Mouse (Mus musculus) limb, embryonic 13.5 days (tissue): ENCODE measurements around the gene Kirrel3. TPM values are rescaled to one million over a fixed set of nuclear protein-coding genes. Genes with fewer than 3 reads are reported as not detected.

ENCODE experiments used
- ATAC-seq: fragments of 200-750 bp; cut with Nextera tagmentation; 2 replicates; pipeline ENCODE4 v1.8.0; 2017; ENCODE audit warnings: low read depth, moderate number of reproducible peaks, moderate TSS enrichment; ENCODE audit not compliant: low FRiP score
- H3K27ac ChIP-seq: fragments of 300-500 bp; sonication (generic); 2 replicates; pipeline ENCODE4 v1.5.1; 2015; ENCODE audit warnings: inconsistent platforms, mild to moderate bottlenecking, moderate library complexity
- H3K27me3 ChIP-seq: fragments of 300-500 bp; sonication (generic); 2 replicates; pipeline ENCODE4 v1.6.1; 2015; ENCODE audit warnings: mild to moderate bottlenecking, inconsistent platforms
- H3K36me3 ChIP-seq: fragments of 300-500 bp; sonication (generic); 2 replicates; pipeline ENCODE4 v1.6.1; 2015; ENCODE audit warnings: inconsistent platforms, mild to moderate bottlenecking, moderate library complexity
- H3K4me1 ChIP-seq: fragments of 300-500 bp; sonication (generic); 2 replicates; pipeline ENCODE4 v1.6.1; 2015; ENCODE audit warnings: inconsistent platforms
- H3K4me2 ChIP-seq: fragments of 300-500 bp; sonication (generic); replicated peaks from 2 replicates; pipeline ENCODE4 v1.6.1; 2015; ENCODE audit warnings: inconsistent platforms, mild to moderate bottlenecking, moderate library complexity
- H3K4me3 ChIP-seq: fragments of 300-500 bp; sonication (generic); 2 replicates; pipeline ENCODE4 v1.5.1; 2015; ENCODE audit warnings: moderate library complexity, mild to moderate bottlenecking, inconsistent platforms
- H3K9ac ChIP-seq: fragments of 300-500 bp; sonication (generic); 2 replicates; pipeline ENCODE4 v1.6.1; 2015; ENCODE audit warnings: mild to moderate bottlenecking, inconsistent platforms
- H3K9me3 ChIP-seq: fragments of 300-500 bp; sonication (generic); 2 replicates; pipeline ENCODE4 v1.6.1; 2016; ENCODE audit warnings: inconsistent platforms
- WGBS: fragments of 180-500 bp; shearing (Covaris S2); methylation state at CpG from one replicate; pipeline ENCODE4 v1.1.7; 2015; 5-methylcytosine and 5-hydroxymethylcytosine counted together
- polyA plus RNA-seq: library from polyadenylated mRNA; unstranded; fragments of >200 nt; fragmentation: Nextera tagmentation; extraction: Ambion mirVana; gene quantifications from 2 replicates; pipeline ENCODE4 v1.2.1, GENCODE M21; 2015

The Kirrel3 gene
- polyA plus RNA-seq, 1 experiment from 2014 or later: 20.8 TPM

DNA sequence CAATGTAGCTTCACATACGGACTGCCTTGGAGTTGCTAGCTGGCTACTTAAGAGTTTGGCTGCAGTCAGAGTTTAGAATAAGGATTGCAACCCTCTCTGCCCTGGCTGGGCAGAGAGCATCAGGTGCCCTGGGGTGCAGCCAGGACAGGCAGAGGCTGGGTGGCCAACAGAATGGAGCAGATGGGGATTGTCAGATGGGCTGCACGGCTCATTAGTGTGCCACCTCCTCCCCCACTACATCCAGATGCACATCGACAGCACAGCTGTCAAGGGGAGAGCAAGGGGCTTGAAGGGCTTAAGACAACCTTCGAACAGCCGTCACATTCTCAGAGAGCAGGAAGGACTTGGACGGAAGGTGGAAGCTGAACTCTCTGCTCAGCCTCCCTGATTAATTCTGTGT is 177.7 kb downstream of the Kirrel3 start:
- 0 out of 2 replicates have a peak, but pooled peaks have one; percentile 36 for ATAC-seq
- Histone ChIP-seq H3K9ac (no peak overlapping the region), H3K9me3 (no peaks in the 10 kb centered on the region), H3K36me3 (no peaks in the 10 kb centered on the region), H3K27ac (no peak overlapping the region), H3K4me1 (no peaks in the 10 kb centered on the region), H3K27me3 (no peaks in the 10 kb centered on the region), H3K4me2 (no peak overlapping the region), H3K4me3 (no peak overlapping the region)
- WGBS: 39% methylated on average over 6 of the region's 6 CpGs

GRCm38 (mm10) chr9:34665361-34666129 is 179.9 kb downstream of the Kirrel3 start:
- Histone ChIP-seq H3K4me2 (no peak overlapping the region), H3K27me3 (no peaks in the 10 kb centered on the region), H3K9me3 (no peaks in the 10 kb centered on the region), H3K9ac (no peak overlapping the region), H3K4me1 (no peaks in the 10 kb centered on the region), H3K27ac (no peak overlapping the region), H3K36me3 (no peaks in the 10 kb centered on the region), H3K4me3 (no peak overlapping the region)
- WGBS: 70% methylated on average over 15 of the region's 15 CpGs
- no peak for ATAC-seq

GRCm38 (mm10) chr9:34667182-34667581 is 181.5 kb downstream of the Kirrel3 start:
- H3K9me3 ChIP-seq: no peaks in the 10 kb centered on the region
- WGBS: 81% methylated on average over 1 of the region's 1 CpGs
- ATAC-seq: no peak
- no peaks in the 10 kb centered on the region for H3K27me3 ChIP-seq
- H3K9ac ChIP-seq: no peak overlapping the region
- H3K36me3 ChIP-seq: no peaks in the 10 kb centered on the region
- no peaks in the 10 kb centered on the region for H3K4me1 ChIP-seq
- H3K4me3 ChIP-seq: no peak overlapping the region
- no peak overlapping the region for H3K4me2 ChIP-seq
- H3K27ac ChIP-seq: no peak overlapping the region

- no peaks in the 10 kb centered on the region for H3K9me3 ChIP-seq
- no peak overlapping the region for H3K4me3 ChIP-seq
- H3K4me2 ChIP-seq: no peak overlapping the region
- H3K9ac ChIP-seq: no peak overlapping the region
- no peaks in the 10 kb centered on the region for H3K4me1 ChIP-seq
- no peaks in the 10 kb centered on the region for H3K27me3 ChIP-seq
- H3K27ac ChIP-seq: no peak overlapping the region
- ATAC-seq: no peak
- no peaks in the 10 kb centered on the region for H3K36me3 ChIP-seq
- WGBS: 76% methylated on average over 2 of the region's 2 CpGs
Observed at GRCm38 (mm10) chr9:34670906-34671305, 185.2 kb downstream of the Kirrel3 start.

GRCm38 (mm10) chr9:34686798-34687197 is 201.1 kb downstream of the Kirrel3 start:
- H3K27me3 ChIP-seq: no peaks in the 10 kb centered on the region
- H3K4me1 ChIP-seq: no peaks in the 10 kb centered on the region
- WGBS: 87% methylated on average over 6 of the region's 6 CpGs
- no peaks in the 10 kb centered on the region for H3K36me3 ChIP-seq
- no peaks in the 10 kb centered on the region for H3K9me3 ChIP-seq
- no peak overlapping the region for H3K27ac ChIP-seq
- ATAC-seq: no peak
- no peak overlapping the region for H3K4me3 ChIP-seq
- no peak overlapping the region for H3K9ac ChIP-seq
- H3K4me2 ChIP-seq: no peak overlapping the region

- Histone ChIP-seq H3K4me1 (no peaks in the 10 kb centered on the region), H3K4me2 (no peak overlapping the region), H3K9me3 (no peaks in the 10 kb centered on the region), H3K9ac (no peak overlapping the region), H3K27ac (no peak overlapping the region), H3K36me3 (no peaks in the 10 kb centered on the region), H3K27me3 (no peaks in the 10 kb centered on the region), H3K4me3 (no peak overlapping the region)
- 36% methylated on average over 4 of the region's 4 CpGs for WGBS
- ATAC-seq: no peak
Observed at GRCm38 (mm10) chr9:34688358-34688757, 202.7 kb downstream of the Kirrel3 start.

DNA sequence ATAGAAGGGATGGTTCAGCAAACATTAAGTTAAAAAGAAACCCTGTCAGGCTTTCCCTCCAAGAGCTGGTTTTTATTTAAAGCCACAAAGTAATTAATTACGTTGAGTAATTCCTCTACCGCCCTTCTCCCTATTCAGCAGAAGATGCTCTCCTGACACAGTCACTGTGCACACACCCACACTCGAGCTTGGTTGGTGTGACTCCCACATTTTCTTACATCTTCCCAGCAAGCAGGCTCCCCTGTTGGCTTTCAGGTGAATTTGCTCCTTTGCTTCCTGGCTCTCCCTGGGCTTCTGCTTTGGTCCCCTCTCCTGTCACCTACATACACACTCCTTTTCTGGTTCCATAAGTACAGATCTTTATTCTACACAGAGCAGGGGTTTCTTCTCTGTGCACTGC is 203.7 kb downstream of the Kirrel3 start:
- H3K9me3 ChIP-seq: no peaks in the 10 kb centered on the region
- H3K27me3 ChIP-seq: no peaks in the 10 kb centered on the region
- no peak overlapping the region for H3K9ac ChIP-seq
- no peaks in the 10 kb centered on the region for H3K36me3 ChIP-seq
- no peaks in the 10 kb centered on the region for H3K4me1 ChIP-seq
- no peak overlapping the region for H3K4me2 ChIP-seq
- no peak overlapping the region for H3K27ac ChIP-seq
- no peak for ATAC-seq
- H3K4me3 ChIP-seq: no peak overlapping the region
- WGBS: 60% methylated on average over 3 of the region's 3 CpGs

GRCm38 (mm10) chr9:34695646-34696045 is 210.0 kb downstream of the Kirrel3 start:
- no peak for ATAC-seq
- no peak overlapping the region for H3K4me2 ChIP-seq
- WGBS: 72% methylated on average over 5 of the region's 5 CpGs

DNA sequence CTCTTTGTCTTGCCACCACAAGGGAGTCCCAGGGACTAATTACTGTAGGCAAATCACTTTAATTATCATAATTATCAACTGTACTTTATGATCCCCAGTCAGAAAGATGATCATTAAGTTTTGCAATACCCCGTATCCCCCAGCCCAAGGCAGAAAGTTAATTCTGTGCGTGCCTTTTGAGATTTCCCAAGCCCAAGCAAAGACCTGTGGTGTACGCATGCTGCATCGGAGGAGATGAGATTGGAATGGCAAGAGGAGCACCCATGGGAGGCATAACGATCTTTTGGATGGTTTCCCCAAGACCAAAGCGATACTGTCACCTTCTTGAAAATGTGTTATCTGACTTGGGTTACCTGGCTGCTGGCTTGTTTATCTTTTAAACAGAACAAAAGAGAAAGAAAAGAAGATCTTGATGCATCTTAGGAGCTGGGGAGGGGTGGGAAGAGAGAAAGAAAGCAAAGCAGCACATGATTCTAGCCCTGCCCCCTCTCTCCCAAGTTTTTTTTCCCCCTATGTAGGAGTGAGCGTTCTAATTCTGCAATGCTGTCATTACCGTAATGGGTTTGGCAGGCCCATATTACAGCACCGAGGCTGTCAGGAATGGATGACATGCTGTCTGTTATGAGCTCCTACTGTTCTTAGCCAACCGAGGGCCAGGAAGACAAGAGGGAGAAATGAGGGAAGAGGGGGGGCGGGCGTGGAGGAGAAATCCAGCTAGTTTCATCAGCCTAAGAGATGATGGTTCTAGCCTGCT is 218.0 kb downstream of the Kirrel3 start:
- H3K9me3 ChIP-seq: no peaks in the 10 kb centered on the region
- peaks cover 10% of the 10 kb centered on the region; the same call in 1 of the 2 replicates for H3K4me1 ChIP-seq
- no peaks in the 10 kb centered on the region for H3K27me3 ChIP-seq
- no peak overlapping the region for H3K4me2 ChIP-seq
- WGBS: 79% methylated on average over 12 of the region's 12 CpGs
- no peak overlapping the region for H3K27ac ChIP-seq
- ATAC-seq: no peak
- no peak overlapping the region for H3K4me3 ChIP-seq
- H3K9ac ChIP-seq: no peak overlapping the region
- no peaks in the 10 kb centered on the region for H3K36me3 ChIP-seq

More at GRCm38 (mm10) chr9:34695646-34696045, 210.0 kb downstream of the Kirrel3 start:
- H3K9me3 ChIP-seq: no peaks in the 10 kb centered on the region
- H3K27ac ChIP-seq: no peak overlapping the region
- no peak overlapping the region for H3K9ac ChIP-seq
- no peaks in the 10 kb centered on the region for H3K36me3 ChIP-seq
- no peak overlapping the region for H3K4me3 ChIP-seq
- no peaks in the 10 kb centered on the region for H3K4me1 ChIP-seq
- H3K27me3 ChIP-seq: no peaks in the 10 kb centered on the region

- Histone ChIP-seq H3K9me3 (no peaks in the 10 kb centered on the region), H3K36me3 (no peaks in the 10 kb centered on the region), H3K4me1 (peaks cover 10% of the 10 kb centered on the region; the same call in 1 of the 2 replicates), H3K27ac (no peak overlapping the region), H3K9ac (no peak overlapping the region), H3K4me3 (no peak overlapping the region), H3K4me2 (no peak overlapping the region), H3K27me3 (no peaks in the 10 kb centered on the region)
- no peak for ATAC-seq
- WGBS: 25% methylated on average over 2 of the region's 2 CpGs
Observed at GRCm38 (mm10) chr9:34704357-34704756, 218.7 kb downstream of the Kirrel3 start.

DNA sequence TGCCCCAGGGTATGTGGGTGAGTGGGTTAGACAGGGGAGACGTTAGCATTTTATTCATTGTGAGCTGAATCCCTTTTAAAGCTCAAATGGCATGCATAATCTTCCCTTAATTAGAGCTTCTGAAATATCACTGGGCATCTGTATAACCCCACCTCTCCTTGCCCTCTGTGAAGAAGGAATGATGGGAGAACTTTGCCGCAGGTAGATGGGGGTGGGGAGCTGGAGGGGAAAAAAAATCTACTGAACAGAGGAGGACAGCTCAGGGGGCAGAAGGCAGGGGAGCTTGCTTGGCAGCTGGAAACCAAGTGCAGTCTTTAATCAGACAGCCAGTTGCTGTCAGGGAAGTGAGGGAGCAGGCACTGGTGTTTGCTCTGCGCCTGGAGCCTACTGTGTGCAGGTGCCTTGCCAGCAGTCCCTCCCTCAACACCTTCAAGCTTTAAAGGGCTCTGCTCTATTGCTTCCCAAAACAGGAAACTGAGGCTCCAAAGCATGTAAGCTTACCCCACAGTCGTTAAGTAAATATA is 220.7 kb downstream of the Kirrel3 start:
- Histone ChIP-seq H3K4me3 (no peak overlapping the region), H3K27ac (no peak overlapping the region), H3K4me1 (peaks cover 10% of the 10 kb centered on the region; the same call in 1 of the 2 replicates), H3K4me2 (no peak overlapping the region), H3K36me3 (no peaks in the 10 kb centered on the region), H3K9me3 (no peaks in the 10 kb centered on the region), H3K27me3 (no peaks in the 10 kb centered on the region), H3K9ac (no peak overlapping the region)
- no peak for ATAC-seq
- 33% methylated on average over 4 of the region's 4 CpGs for WGBS

DNA sequence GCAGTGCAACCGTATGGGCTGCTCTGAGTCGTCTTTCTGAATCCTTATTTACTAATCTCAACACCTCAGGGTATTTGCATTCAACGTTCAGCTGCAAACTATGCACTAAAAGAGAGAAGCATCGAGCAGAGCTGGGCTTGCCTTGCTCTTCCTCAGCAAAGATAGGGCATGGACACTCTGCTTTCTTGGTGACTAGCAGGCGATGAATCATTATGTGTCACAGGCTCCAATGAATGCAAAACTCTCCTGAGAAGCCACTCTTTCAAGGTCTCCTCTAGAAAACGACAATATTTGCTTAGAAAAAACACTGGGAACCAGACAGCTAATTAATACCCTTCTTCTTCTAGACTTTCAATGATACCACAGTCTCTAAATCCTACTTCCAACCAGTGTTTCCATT is 223.0 kb downstream of the Kirrel3 start:
- Histone ChIP-seq H3K4me1 (peaks cover 10% of the 10 kb centered on the region; the same call in 1 of the 2 replicates), H3K27me3 (peaks cover 3% of the 10 kb centered on the region; the same call in 1 of the 2 replicates), H3K36me3 (no peaks in the 10 kb centered on the region), H3K9me3 (no peaks in the 10 kb centered on the region), H3K27ac (no peak overlapping the region), H3K4me3 (no peak overlapping the region), H3K9ac (no peak overlapping the region), H3K4me2 (no peak overlapping the region)
- no peak for ATAC-seq
- 84% methylated on average over 6 of the region's 6 CpGs for WGBS
